Mouse (Mus musculus): ENCODE data around the gene Coro1c.

Gene Coro1c

GRCm38 (mm10) chr5:113828481-113828880 is 80.1 kb downstream of the Coro1c start:
- DNase-seq (ENCODE audit: low read depth), result peak; percentile 62

GRCm38 (mm10) chr5:113827991-113828411 is 80.6 kb downstream of the Coro1c start:
- peak; percentile 36 for DNase-seq (ENCODE audit: low read depth)

GRCm38 (mm10) chr5:113826619-113827018 is 81.9 kb downstream of the Coro1c start:
- DNase-seq (ENCODE audit: low read depth), result peak; percentile 38

GRCm38 (mm10) chr5:113825558-113825957 is 83.0 kb downstream of the Coro1c start:
- no peak for DNase-seq (ENCODE audit: low read depth)

- peak; percentile 55 for DNase-seq (ENCODE audit: low read depth)
Measured at GRCm38 (mm10) chr5:113824228-113824627, 84.3 kb downstream of the Coro1c start.

- DNase-seq (ENCODE audit: low read depth), result no peak
Measured at GRCm38 (mm10) chr5:113818572-113818971, 90.0 kb downstream of the Coro1c start.

- peak; percentile 80 for DNase-seq (ENCODE audit: low read depth)
Measured at GRCm38 (mm10) chr5:113815638-113816152, 92.9 kb downstream of the Coro1c start.

GRCm38 (mm10) chr5:113815041-113815389 is 93.5 kb downstream of the Coro1c start:
- no peak for DNase-seq (ENCODE audit: low read depth)

- no peak for DNase-seq (ENCODE audit: low read depth)
Measured at GRCm38 (mm10) chr5:113814111-113815040, 94.2 kb downstream of the Coro1c start.

GRCm38 (mm10) chr5:113813608-113814007 is 95.0 kb downstream of the Coro1c start:
- peak; percentile 55 for DNase-seq (ENCODE audit: low read depth)

- DNase-seq (ENCODE audit: low read depth), result peak; percentile 49
Measured at GRCm38 (mm10) chr5:113812638-113813037, 95.9 kb downstream of the Coro1c start.

- peak; percentile 57 for DNase-seq (ENCODE audit: low read depth)
Measured at GRCm38 (mm10) chr5:113811824-113812420, 96.6 kb downstream of the Coro1c start.

- no peak for DNase-seq (ENCODE audit: low read depth)
Measured at GRCm38 (mm10) chr5:113810111-113810510, 98.4 kb downstream of the Coro1c start.

- DNase-seq (ENCODE audit: low read depth), result no peak
Measured at GRCm38 (mm10) chr5:113808177-113808576, 100.4 kb downstream of the Coro1c start.

- DNase-seq (ENCODE audit: low read depth), result no peak
Measured at GRCm38 (mm10) chr5:113807712-113808111, 100.8 kb downstream of the Coro1c start.

GRCm38 (mm10) chr5:113806414-113806813 is 102.1 kb downstream of the Coro1c start:
- peak; percentile 90 for DNase-seq (ENCODE audit: low read depth)

- DNase-seq (ENCODE audit: low read depth), result peak; percentile 94
Measured at GRCm38 (mm10) chr5:113805301-113805700, 103.3 kb downstream of the Coro1c start.

- peak; percentile 77 for DNase-seq (ENCODE audit: low read depth)
Measured at GRCm38 (mm10) chr5:113804395-113804966, 104.1 kb downstream of the Coro1c start.

GRCm38 (mm10) chr5:113800280-113800679 is 108.3 kb downstream of the Coro1c start, which contains the start of gene Tmem119:
Gene Tmem119 (minus strand): TSS chr5:113800516.
- DNase-seq (ENCODE audit: low read depth), result peak; percentile 88

- DNase-seq (ENCODE audit: low read depth), result no peak
Measured at GRCm38 (mm10) chr5:113799691-113800090, 108.9 kb downstream of the Coro1c start.

- peak; percentile 90 for DNase-seq (ENCODE audit: low read depth)
Measured at GRCm38 (mm10) chr5:113798525-113798924, 110.0 kb downstream of the Coro1c start.

- DNase-seq (ENCODE audit: low read depth), result peak; percentile 52
Measured at GRCm38 (mm10) chr5:113797149-113797882, 111.2 kb downstream of the Coro1c start.

Measured in 416B (cell line).